Mouse (Mus musculus) heart, postnatal 36 days (tissue): Measurements from ENCODE around the gene Mtif2. TPM values are rescaled to one million over a fixed set of nuclear protein-coding genes. Genes with fewer than 3 reads are reported as not detected.
"Not testable (repeated sequence)": the region's sequence is repeated elsewhere in the genome, so short reads cannot be mapped to it uniquely, and the experiment has no call there.

Experiments
- DNase-seq, 2 experiments: peaks; one replicate each; pipeline ENCODE4 v3.0.0; 2021 to 2022
- intact Hi-C: fragments of 180-260 bp; cut with DNase I; formaldehyde crosslinking; loops from one replicate; pipeline ENCODE4 v1.15.1; 2025
- total RNA-seq, 2 experiments: library from RNA; stranded (reverse); gene quantifications; 2 replicates each; pipeline ENCODE4 v1.2.3; 2021

Mtif2 gene
- 10 to 100 TPM; 53.1 to 64.2 TPM for total RNA-seq

DNA sequence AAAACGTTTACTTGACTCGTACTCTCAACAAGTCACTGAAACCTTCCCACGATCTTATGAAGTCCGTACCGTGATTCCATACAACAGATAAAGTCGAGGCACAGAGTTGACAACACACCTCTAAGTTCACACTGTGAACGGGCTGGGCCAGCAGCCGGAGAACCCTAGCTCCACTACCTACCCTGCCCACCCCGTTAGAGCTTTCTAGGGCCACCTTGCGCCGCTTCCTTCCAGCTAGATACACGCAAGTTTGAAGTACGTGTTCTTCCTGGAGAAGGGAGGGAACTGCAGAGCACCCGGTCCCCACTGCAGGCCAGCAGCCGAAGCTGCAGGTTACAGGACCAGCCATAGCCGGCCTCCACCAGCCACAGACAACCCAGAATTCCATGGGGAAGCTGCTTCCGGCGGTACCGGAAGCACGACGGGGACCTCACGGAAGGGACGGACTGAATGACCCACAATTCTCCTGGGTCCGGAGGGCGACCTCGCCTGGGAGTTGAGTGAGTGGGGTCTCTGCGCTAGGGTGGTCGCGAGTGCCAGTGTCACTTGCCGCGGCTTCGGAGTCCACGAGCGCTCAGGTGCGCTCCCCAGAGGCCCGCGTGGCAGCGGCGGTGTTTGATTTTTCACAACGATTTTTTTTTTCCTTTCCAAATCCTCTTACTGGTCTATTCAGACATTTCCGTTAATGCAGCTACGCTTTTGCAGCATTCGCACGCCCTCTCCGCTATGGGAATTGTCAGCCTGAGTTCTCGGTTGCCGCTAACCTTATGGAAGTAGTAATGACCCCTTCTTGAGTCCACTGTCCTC, at the start of gene Mtif2:
Gene Mtif2 (plus strand): TSS at position 421 of the 807 bp plus-strand sequence.
- DNase-seq: peak; percentile 74 to 81
- intact Hi-C loops: loop anchor here (1.0 to 5.0 kb wide), 2 partner anchors 21 to 154 kb away; partner anchors contain the start of genes Ccdc88a and Clhc1

DNA sequence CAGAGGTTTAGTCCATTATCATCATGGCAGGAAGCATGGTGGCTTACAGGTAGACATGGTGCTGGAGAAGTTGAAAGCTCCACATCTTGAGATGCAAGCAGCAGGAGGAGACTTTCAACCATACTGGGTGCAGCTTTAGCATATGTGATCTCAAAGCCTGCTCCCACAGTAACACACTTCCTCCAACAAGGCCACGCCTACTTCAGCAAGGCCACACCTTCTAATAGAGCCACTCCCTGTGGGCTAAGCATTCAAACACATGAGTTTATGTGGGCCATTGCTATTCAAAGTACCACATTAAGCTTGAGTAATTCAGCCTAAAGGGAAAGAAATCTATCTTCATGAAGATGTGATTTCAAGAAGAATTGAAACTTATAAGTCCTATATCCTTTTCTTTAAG, 33.1 kb upstream of the Mtif2 start:
- DNase-seq: no peak
- intact Hi-C loops: no loop called here

DNA sequence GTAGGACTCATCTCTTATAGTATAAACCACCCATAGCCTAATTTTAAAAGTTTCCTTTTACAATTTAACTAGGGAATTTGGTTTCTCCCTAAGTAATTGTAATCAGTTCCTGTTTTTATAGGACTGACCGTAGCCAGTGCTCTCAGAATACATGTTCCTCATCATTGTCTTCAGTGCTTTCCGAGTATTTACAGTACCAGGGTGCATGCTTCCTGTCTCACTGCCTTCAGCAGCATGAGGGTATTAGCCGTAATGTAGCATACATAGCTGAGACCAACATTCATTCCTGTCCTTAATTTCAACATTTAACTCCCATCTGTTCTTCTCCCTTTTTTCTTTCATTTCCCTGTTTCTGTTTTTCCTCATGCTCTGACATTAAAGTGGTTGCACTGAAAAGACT, 29.2 kb upstream of the Mtif2 start:
- intact Hi-C loops: no loop called here
- no peak for DNase-seq

DNA sequence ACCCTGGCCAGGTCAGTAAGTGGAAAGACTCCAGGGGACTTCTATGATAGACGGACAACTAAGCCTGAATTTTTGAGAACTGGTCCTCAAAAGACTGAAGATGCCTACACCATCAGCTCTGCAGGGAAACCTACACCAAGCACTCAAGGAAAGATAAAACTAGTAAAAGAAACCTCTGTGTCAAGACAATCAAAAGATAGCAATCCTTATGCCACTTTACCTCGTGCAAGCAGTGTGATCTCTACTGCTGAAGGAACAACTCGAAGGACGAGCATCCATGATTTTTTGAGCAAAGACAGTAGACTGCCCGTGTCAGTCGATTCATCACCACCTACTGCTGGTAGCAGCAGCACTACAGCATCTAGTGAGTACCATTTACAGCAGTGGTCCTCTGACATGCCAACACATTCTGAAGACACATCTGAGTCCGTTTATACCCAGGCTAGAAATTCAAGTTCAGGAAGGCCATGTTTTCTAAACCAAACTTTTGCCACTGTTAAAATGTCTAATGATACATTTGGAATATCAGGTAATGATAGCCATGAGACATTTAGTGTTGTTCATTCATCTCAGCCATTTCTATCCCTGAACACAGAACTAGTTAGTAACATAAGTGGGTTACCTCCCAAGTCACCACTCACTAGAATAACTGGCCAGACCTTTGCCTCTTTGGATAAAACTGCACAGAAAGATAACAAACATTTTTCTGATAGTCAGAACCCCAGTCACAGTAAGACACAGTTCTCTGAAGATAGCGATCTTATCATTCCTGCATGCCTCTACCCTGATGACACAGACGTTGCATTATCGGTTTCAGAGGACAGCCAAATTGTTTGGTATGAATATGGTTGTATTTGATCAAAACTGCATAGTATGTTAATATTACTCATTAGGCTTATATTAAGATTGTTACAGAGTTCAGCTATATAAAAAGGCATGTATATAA, 22.0 kb upstream of the Mtif2 start:
- intact Hi-C loops: no loop called here
- no peak for DNase-seq

DNA sequence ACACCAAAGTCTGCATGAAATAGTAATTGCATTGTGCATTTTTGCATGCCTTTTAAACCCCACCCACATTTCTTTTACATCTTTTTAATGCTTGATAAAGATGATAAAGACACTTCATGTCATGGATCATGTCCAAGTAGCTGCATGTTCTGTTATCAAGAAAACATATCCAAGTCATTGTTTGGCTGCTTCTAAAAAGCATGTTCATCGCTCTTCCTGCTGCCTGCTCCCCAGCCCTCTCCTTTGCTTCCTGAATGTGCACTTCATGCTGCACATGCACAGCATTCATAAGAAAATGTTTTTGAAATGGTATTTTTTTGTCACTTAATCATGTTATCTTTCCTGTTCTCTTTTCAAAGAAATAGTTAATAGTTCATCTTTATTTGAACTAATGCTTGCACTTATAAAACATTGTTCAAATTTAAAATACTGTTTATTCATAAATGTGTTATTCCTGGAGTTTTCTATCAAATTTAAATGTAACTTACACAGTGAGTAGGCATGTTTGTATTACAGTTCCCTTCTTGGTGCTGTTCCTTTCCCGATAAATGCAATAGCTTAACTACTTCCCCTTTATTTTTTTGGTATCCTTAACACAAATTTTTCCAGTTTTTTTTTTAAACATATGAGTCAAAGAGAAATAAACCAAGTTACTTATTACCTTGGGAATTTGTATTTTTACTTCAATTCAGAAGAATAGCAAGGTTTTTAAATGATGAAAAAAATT, 21.1 kb upstream of the Mtif2 start:
- intact Hi-C loops: no loop called here

DNA sequence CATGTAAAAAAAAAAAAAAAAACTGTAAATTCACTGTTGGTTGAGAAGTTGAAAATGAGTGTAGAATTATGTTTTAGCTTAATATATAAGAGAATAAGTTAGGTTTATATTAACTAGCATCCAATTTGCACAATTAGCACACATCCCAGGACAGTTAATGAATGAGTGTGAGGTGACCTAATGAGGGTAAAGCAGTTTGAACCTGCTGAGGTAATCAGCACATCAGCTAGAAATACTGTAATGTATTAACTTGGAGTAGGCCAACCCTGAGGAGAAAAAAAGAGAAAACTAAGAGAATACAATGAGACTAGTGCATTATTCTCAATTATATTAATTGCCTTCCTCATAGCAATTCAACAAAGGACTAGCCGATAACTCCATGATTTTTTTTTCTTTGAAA, 16.8 kb upstream of the Mtif2 start:
- intact Hi-C loops: no loop called here
- no peak for DNase-seq

More for the DNA sequence above, 21.1 kb upstream of the Mtif2 start:
- no peak for DNase-seq

DNA sequence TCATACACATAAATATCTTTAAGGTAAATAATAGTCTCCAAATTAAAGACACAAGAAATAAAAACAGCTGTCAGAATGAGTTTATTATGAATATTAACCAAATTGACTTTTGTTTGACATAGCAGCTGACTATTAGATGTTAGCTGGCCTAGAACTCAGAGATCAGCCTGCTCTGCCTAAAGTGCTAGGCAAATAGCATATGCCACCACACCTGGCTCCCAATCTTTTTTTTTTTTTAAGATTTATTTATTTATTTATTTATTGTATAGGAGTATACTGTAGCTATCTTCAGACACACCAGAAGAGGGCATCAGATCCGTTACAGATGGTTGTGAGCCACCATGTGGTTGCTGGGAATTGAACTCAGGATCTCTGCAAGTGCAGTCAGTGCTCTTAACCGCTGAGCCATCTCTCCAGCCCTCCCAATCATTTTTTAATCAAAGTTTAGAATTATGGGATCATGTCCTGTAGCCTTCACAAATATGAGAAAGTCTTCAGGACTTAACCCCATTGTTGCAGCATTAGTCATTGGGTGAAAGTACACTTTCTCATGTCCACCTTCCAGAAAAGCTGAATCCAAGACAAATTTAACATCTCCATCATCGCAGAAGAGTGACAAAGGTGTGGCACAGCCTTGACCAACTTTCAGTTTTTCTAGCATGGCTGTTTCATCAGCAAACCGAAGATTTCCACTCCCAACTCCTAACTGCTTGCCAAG, 13.2 kb upstream of the Mtif2 start:
- intact Hi-C loops: no loop called here
- DNase-seq: no peak

DNA sequence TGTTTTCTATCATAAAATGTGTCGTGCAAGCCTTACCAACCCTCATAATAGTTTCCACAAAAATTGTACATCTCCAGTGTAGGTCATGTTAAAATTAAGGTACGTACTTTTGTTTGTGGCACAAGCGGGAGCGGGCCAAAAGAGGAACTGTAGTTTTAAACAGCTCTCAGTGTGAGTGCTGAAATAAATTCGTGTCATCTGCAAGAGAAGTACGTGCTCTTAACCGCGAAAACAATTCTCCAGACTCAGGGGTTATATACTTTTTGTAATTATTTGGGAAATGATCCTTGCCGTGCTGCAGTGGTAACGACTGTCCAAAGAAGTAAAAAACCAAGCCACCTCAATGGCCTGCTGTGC, 11.9 kb upstream of the Mtif2 start:
- intact Hi-C loops: no loop called here
- DNase-seq: no peak

DNA sequence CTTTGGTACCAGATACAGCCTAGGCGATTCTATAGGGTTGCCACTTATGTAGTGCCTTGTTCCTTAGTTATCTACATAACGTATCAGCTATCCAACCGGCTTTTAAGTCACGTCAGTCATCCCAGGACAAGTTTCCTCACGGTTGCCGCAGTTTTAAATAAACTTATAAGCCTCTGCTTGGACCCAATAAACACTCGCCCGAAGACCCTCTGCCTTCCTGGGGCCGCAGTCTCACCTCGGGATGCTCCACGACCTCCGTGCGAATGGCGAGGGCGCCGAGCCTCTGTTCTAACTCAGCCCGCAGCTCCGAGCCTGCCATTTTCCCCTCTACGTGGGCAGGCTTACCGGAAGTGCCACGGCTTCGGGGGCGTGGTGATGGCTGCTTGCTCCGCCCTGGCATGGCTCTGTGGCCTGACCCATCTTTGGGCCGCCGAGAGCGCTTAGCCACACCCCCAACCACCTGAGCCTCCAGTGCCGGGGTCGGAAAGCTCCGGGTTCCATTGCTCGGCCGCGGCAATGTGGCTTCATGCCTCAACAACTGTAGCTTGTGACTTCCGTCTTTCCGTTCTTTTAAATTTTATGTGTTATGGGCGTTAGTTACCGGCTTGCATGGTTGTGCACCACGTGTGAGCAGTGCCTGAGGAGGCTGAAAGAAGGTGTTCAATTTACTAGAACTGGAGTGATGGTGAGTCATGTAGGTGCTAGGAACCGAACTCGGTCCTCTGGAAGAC, 11.4 kb upstream of the Mtif2 start, which contains the start of gene Prorsd1:
Gene Prorsd1 (minus strand): TSS at position 352 of the 731 bp plus-strand sequence.
- intact Hi-C loops: no loop called here
- peak; percentile 87 to 88 for DNase-seq

DNA sequence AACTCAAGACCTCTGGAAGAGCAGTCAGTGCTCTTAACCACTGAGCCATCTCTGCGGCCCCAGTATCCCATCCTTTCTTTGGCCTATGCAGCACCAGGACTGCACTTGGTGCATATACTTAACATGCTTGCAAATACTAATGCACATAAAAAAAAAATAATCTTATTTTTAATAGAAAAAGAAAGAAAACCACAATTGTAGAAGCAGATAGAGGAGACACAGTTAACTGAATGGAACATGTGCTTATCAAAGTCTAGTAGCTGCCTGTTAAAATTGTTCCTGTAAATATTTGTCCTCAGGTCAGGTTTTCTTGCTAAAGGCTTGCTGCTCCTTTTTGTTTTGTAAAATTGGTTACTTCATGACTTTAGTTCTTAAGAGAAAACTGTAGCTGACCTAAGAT, 12.0 kb downstream of the Mtif2 start:
- DNase-seq: no peak
- intact Hi-C loops: no loop called here

DNA sequence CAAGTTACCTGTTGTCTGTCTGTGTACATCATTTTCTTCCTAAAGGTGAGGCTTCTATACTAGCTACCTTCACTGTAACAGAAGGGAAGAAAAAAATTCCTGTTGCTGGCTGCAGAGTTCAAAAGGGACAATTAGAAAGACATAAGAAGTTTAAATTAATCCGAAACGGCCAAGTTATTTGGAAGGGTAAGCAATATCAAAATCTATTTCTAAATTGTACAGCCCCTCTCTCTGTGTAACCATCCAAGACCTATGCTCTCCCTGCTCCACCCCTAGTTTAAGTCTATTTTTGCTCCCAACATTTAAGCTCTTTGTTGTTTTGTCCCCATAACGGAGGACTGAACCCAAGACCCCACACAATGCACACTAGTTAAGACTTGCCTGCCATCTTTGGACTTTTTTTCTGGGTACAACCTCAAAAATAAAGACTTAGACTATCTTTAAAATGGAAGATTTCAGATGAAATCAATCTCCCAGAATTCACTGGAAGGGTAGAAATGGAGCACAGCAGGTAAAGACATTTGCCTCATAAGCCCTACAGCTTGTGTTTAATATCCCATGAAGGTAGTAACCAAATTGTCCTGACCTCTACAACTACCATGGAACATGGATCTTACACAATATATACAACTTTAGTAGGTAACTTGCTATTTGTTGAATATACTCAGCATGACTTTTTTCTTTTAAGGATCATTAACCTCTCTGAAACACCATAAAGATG, 18.2 kb downstream of the Mtif2 start:
- DNase-seq: no peak
- intact Hi-C loops: loop anchor here (1.0 kb wide), 1 partner anchor 17 kb away; no protein-coding TSS in a partner anchor

DNA sequence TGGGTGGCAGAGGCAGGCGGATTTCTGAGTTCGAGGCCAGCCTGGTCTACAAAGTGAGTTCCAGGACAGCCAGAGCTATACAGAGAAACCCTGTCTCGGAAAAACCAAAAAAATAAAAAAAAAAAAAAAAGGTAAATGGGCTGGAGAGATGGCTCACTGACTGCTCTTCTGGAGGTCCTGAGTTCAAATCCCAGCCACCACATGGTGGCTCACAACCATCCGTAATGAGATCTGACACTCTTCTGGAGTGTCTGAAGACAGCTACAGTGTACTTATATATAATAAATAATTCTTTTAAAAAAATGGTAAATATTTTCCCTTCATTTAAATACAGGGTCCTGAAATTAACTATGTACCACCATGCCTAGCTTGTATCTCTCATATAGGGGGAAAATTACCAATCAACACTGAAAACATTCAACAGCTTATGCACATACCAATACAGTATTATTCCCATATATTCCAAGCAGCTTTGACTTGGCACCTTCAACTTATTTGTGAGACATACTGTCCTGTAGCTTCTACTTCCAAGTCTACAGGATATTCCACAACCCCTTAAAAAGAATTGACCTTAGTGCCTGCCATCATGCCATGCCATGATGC, 19.0 kb downstream of the Mtif2 start:
- intact Hi-C loops, DNase-seq: not testable (repeated sequence)

DNA sequence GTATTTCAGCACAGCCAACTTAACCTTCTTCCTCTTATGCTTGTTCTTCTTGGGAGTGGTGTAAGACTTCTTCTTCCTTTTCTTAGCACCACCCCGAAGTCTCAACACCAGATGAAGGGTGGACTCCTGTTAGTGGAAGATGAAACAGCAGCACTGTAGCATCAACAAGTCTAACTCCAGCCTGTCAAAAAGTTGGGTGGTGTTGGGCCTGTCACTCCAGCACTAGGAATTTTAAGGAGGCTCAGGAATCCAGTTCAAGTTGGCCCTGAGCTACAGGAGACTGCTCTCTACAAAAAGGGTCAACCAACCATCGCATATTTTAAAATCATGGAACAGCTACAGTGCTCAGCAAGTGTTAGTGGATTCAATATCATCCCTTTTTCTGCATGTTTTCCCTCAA, 20.1 kb downstream of the Mtif2 start:
- not testable (repeated sequence) for DNase-seq
- intact Hi-C loops: loop anchor here (2.0 kb wide), 1 partner anchor 147 kb away; the partner anchor contains the start of gene Rtn4

DNA sequence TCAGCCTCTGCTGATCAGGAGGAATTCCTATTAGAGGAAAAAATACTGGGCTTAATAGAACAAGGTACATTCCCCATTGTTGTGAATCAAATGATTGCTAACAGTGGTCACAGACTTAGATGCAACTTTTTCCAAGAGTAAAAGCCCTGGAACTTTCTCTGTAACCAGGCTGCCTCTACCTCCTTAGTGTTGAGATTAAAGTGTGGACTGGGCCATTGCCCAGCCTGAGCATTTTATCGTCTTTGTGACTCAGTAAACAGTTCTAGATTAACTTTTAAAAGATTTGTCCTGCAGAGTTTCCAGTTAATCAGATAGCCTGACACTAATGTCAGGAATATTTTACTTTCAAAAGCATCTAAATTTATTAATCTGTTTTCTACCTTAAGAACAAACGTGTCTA, 20.6 kb downstream of the Mtif2 start:
- DNase-seq: no peak
- intact Hi-C loops: loop anchor here (1.0 to 2.0 kb wide), 2 partner anchors 20 to 146 kb away; partner anchors contain the start of genes Mtif2 and Rtn4

DNA sequence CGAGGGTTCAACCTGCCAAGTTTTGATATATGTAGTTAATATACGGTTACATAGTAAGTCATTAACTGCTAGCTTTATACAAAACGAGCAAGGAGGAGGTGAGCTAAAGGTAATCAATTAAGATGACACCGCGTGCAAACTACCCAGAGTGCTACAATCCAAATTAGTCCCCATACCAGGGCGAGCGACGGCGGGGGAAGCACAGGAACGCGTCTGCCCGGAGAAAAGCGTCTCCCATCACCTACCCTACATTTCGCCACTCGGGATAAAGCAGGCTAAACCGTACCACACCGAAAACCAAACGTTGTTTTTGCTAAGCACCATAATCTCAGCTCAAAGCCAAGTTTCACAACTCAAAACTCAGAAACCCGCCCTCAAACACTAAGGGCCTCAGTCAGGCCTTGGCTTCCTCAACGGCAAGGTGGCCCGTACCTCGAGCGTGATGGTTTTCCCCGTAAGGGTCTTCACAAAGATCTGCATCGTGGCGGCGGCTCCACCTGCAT, 21.1 kb downstream of the Mtif2 start:
- intact Hi-C loops: loop anchor here (1.0 to 2.0 kb wide), 2 partner anchors 21 to 146 kb away; partner anchors contain the start of genes Mtif2 and Rtn4
- DNase-seq: no peak

DNA sequence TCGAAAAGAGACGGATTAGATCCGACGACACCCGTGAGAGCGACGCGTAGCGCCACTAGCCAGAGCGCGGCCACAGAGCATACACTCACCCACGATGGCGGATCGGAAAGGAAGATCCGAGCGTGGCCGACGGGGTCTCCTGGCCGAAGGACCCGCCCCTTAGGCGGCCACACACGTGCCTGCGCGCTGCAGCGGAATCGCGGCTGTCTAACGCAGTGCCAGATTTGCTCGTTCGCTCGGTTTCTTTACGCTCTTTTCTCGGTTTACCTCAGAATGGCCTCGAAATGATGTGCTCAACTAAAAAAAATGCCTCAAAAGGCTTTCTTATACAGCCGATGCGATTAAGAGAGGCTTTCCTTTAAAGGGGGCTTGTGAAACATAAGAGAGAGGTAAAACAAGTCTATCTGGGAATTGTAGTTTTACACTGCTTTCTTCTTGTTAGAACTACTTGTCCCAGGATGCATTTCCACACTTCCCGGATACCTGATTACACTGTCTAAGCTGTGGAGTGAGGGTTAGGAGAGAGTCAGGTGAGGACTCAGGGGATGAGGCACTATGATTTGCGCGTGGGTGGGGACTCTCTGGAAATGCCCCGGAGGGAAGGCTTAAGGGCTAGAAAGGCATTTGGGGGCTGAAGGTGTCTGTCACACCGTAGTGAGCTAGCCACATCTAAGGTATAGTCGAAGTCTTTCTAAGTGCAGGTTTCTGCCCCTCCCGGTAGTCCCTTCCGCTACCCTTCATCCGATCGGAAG, 21.7 kb downstream of the Mtif2 start, which contains the start of the genes Clhc1 and Rps27a:
Gene Clhc1 (plus strand): TSS at position 199 of the 752 bp plus-strand sequence.
Gene Rps27a (minus strand): TSS at position 358 of the 752 bp plus-strand sequence.
- intact Hi-C loops: loop anchor here (1.0 to 2.0 kb wide), 3 partner anchors 22 to 174 kb away; partner anchors contain the start of genes Mtif2 and Rtn4
- peak; percentile 98 to 99 for DNase-seq
